Mouse (Mus musculus): ENCODE measurements around the gene Ctu2. TPM values are rescaled to one million over a fixed set of nuclear protein-coding genes. Genes with fewer than 3 reads are reported as not detected.

The Ctu2 gene
- total RNA-seq, 2 experiments from 2014 or later = 7.7 to 16.2 TPM

Other genes with a start within 250 kb of the Ctu2 start
- 4.3 and 4.5 TPM in 2 replicates for gene Zfpm1, start 194.0 kb upstream of the Ctu2 start, total RNA-seq (2015)
- 4.8 and 5.6 TPM in 2 replicates for gene Zfpm1, start 194.0 kb upstream of the Ctu2 start, total RNA-seq (2017)
- gene Trhr2, start 115.4 kb upstream of the Ctu2 start, total RNA-seq (2015) = not detected in 2 replicates
- not detected in 2 replicates for gene Trhr2, start 115.4 kb upstream of the Ctu2 start, total RNA-seq (2017)
- gene Zc3h18, start 99.5 kb upstream of the Ctu2 start, total RNA-seq (2015) = 19.6 and 22.0 TPM in 2 replicates
- gene Zc3h18, start 99.5 kb upstream of the Ctu2 start, total RNA-seq (2017) = 50.2 and 63.1 TPM in 2 replicates
- not detected in 2 replicates for gene Il17c, start 54.1 kb upstream of the Ctu2 start, total RNA-seq (2015)
- gene Il17c, start 54.1 kb upstream of the Ctu2 start, total RNA-seq (2017) = not detected in 2 replicates
- 547 and 634 TPM in 2 replicates for gene Cyba, start 43.2 kb upstream of the Ctu2 start, total RNA-seq (2015)
- gene Cyba, start 43.2 kb upstream of the Ctu2 start, total RNA-seq (2017) = 285 and 337 TPM in 2 replicates
- 9.8 and 10.3 TPM in 2 replicates for gene Mvd, start 32.7 kb upstream of the Ctu2 start, total RNA-seq (2015)
- 15.2 and 15.6 TPM in 2 replicates for gene Mvd, start 32.7 kb upstream of the Ctu2 start, total RNA-seq (2017)
- 0.09 and 0.25 TPM in 2 replicates for gene Snai3, start 15.4 kb upstream of the Ctu2 start, total RNA-seq (2015)
- gene Snai3, start 15.4 kb upstream of the Ctu2 start, total RNA-seq (2017) = not detected in 2 replicates
- gene Rnf166, start 79 bp upstream of the Ctu2 start, total RNA-seq (2015) = 42.0 and 48.6 TPM in 2 replicates
- gene Rnf166, start 79 bp upstream of the Ctu2 start, total RNA-seq (2017) = 50.8 and 59.5 TPM in 2 replicates
- gene Piezo1, start 75.2 kb downstream of the Ctu2 start, total RNA-seq (2015) = 27.4 and 34.6 TPM in 2 replicates
- 30.0 and 35.9 TPM in 2 replicates for gene Piezo1, start 75.2 kb downstream of the Ctu2 start, total RNA-seq (2017)
- 41.7 and 41.9 TPM in 2 replicates for gene Cdt1, start 91.9 kb downstream of the Ctu2 start, total RNA-seq (2015)
- 28.4 and 34.1 TPM in 2 replicates for gene Cdt1, start 91.9 kb downstream of the Ctu2 start, total RNA-seq (2017)
- 272 and 308 TPM in 2 replicates for gene Aprt, start 100.8 kb downstream of the Ctu2 start, total RNA-seq (2015)
- 132 and 149 TPM in 2 replicates for gene Aprt, start 100.8 kb downstream of the Ctu2 start, total RNA-seq (2017)
- 52.6 and 53.0 TPM in 2 replicates for gene Galns, start 135.3 kb downstream of the Ctu2 start, total RNA-seq (2015)
- gene Galns, start 135.3 kb downstream of the Ctu2 start, total RNA-seq (2017) = 57.5 and 63.1 TPM in 2 replicates
- gene Trappc2l, start 135.5 kb downstream of the Ctu2 start, total RNA-seq (2015) = 85.8 and 88.2 TPM in 2 replicates
- gene Trappc2l, start 135.5 kb downstream of the Ctu2 start, total RNA-seq (2017) = 33.0 and 37.6 TPM in 2 replicates
- 0.27 TPM in 1 of 2 replicates, not detected in the other for gene Pabpn1l, start 146.6 kb downstream of the Ctu2 start, total RNA-seq (2015)
- gene Pabpn1l, start 146.6 kb downstream of the Ctu2 start, total RNA-seq (2017) = not detected in 2 replicates
- 29.5 and 30.0 TPM in 2 replicates for gene Cbfa2t3, start 223.0 kb downstream of the Ctu2 start, total RNA-seq (2015)
- gene Cbfa2t3, start 223.0 kb downstream of the Ctu2 start, total RNA-seq (2017) = 25.1 and 26.5 TPM in 2 replicates